Mouse (Mus musculus) ES-CJ7 (cell line): ENCODE results near the gene Maats1.
"Not testable (repeated sequence)": the region's sequence is repeated elsewhere in the genome, so short reads cannot be mapped to it uniquely, and the experiment has no call there.

Source experiments
- DNase-seq: peaks from one replicate; pipeline ENCODE4 v3.0.0; 2011; ENCODE audit warnings: low read depth, low spot score

Maats1 gene

DNA sequence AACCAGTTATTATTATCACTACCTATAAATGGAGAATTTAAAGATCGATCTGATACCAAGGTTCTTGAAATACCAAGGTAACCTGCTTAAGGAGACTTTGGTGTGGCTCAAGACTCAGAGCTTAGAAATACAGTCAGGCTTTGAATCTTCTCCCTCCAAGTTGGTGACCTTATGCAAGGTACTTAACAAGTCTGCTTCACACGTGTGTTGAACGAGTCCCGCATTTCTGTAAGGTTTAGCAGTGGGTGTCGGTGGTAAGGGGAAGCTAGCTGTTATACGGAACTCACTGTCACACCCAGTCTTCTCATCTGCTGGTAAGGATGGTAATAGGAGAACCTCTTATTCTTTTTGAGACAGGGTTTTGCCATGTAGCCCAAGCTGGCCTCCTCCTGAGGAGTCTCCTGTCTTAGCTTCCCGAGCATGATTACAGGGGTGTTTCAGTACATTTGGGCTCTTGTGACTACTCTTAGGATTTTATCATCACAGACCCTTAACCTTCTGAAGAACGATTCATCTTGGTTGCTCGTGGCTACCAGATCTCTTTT lies 6.3 kb upstream of the Maats1 start:
- DNase-seq: no peak

- DNase-seq: no peak
Measured at GRCm38 (mm10) chr16:38347588-38347987, 5.6 kb upstream of the Maats1 start.

- DNase-seq: peak; percentile 95
Measured at GRCm38 (mm10) chr16:38346529-38347325, 4.8 kb upstream of the Maats1 start, which contains the start of the genes Cox17 and Gm21987. Gene Cox17, plus strand, starts transcription at chr16:38346991. Gene Gm21987, plus strand, starts transcription at chr16:38347040.

- peak; percentile 81 for DNase-seq
Measured at GRCm38 (mm10) chr16:38344941-38345725, 3.2 kb upstream of the Maats1 start.

GRCm38 (mm10) chr16:38338077-38338476 lies 3.9 kb downstream of the Maats1 start:
- not testable (repeated sequence) for DNase-seq

DNA sequence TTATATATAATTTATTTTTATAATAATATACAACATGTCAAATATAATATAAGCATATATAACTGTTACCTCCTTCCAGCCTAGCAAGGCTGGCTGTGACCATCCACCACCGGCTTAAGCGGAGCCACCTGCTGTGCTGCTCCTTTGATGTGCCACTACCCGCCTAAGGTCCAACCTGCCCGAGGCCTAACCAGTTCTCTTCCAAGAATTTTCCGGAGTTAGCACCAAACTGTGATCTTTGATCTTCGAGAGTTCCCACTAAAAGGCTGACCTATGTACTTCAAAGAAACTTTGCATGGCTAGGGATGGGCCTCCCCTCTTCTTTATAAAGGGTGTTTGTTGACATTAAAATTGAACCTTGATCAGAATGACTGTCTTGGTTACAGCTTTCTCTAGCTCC lies 7.5 kb downstream of the Maats1 start:
- DNase-seq: no peak

- no peak for DNase-seq
Measured at GRCm38 (mm10) chr16:38329340-38329739, 12.6 kb downstream of the Maats1 start.

- no peak for DNase-seq
Measured at GRCm38 (mm10) chr16:38326778-38327397, 15.1 kb downstream of the Maats1 start.

GRCm38 (mm10) chr16:38324311-38324710 lies 17.6 kb downstream of the Maats1 start:
- peak; percentile 36 for DNase-seq

DNA sequence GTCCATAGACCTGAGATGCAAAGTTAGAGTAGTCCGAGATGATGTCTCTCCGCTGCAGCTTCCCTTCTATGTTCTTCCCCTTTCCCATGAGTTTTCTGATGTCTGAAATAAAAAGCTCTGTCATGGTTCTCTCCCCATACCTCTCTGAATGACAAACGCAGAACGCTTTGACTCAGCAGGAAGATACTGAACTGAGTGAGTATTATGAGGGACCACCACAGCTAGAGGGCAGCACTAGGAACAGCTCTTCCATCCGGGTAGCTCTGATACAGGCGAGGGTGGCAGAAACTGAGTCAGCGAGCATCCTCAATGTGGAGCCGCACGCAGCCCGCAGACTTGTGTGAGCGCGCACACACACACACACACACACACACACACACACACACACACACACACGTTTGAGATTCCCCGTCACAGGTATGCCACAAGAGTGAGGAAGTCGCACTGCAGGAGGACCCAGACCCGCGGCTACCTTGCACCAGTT lies 20.4 kb downstream of the Maats1 start:
- peak; percentile 91 for DNase-seq

DNA sequence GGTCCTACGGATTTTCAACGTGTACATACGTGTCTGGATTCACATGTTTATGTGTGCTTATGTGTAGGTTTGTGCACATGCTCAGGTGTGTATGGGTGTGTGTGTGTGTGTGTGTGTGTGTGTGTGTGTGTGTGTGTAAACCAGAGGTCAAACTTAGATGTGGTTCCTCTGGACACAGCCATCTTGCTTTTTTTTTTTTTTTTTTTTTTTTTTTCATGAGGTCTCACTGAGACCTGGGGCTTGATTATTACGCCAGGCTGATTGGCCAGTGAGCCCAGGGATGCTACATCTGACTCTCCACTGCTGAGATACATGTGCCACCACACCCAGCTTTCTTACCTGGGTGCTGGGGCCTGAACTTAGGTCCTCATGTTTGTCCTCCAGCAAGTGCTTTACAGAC lies 22.9 kb downstream of the Maats1 start:
- no peak for DNase-seq

DNA sequence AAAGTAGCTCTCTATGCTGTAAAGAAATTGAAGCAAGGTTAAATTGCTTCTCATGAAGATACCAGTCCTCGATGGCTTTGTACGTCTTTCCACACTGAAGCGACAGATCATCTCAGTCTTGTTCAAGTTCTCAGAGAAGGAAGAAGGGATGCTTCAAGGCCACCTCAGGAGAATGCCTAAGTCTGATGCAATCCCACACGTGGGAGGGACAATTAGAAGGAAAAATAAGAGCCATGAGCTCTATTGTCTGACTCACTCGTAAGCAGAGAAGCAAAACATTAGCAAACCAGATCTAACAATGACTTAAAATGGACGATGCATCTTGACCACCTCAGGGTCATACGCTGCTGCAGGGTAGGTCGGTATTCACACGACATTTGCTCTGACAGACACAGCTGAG lies 23.5 kb downstream of the Maats1 start:
- no peak for DNase-seq

DNA sequence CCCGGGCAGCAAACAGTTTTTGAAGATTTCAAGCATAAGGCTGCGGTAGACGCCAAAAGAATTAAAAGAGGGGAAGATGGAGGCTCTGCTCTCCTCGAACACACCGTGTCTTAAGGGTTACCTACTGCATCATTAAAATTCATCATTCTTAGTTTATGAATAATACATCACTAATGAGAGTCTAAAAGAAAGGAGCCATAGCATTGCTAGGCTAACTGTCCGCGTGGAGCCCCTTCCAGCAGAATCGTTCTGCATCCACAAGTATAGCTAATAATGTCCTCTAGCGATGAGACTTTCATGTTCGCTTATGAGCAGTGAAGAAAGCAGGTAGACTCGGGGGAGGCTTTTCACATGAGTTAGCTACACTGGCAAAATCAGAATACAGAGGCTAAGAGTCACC lies 33.7 kb downstream of the Maats1 start:
- no peak for DNase-seq

DNA sequence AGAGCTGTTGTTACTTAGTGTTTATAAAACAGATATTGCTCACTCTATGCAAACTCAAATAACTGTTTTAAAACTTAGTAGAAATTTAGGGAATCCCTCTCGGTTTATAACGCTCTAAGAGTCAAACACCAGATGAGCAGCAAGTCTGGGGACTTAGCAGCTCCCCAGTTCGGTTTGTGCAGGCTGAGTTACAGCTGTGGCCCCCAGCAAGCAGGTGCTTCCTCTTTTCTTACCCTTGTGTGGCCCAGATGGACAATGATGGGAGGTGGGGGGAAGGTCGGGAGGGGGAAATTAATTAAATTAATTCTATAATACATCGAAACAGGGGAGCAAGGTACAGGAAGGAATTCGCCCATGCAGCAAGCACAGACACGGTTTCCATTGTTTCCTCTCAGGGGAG lies 34.3 kb downstream of the Maats1 start:
- DNase-seq: no peak

- peak; percentile 10 for DNase-seq
Measured at GRCm38 (mm10) chr16:38307221-38307605, 34.7 kb downstream of the Maats1 start.

DNA sequence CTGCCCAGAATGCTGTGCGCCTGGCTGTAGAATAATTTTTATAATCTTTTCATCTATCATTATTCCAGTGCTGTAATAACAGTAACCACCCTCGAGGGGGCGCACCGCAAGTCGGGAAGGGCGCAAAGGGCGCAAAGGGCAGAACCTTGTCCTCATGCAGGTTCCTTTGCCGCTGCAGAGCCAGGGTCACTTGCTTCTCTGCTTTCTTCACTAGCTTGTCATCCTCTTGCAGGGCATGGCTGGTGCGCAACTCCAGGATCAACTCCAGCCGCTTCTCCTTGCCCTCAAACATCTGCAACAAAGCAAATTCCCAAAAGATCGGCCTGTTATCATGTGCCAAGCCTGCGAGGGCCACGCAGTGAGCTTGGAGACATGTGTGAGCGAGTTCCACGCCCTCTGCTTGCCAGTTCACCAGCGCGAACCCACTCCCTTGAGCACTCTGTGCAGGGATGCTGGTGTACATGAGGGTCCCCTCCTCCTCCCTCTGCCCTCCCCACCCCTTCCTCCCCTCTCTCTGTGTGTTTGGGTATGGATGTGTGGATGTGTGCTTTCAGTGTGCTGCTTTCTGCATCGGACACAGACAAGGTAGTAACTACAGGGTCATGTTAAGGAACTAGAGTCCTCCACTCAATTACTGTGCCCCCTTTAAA lies 35.2 kb downstream of the Maats1 start:
- DNase-seq: peak; percentile 55

GRCm38 (mm10) chr16:38304460-38305194 lies 37.3 kb downstream of the Maats1 start:
- DNase-seq: peak; percentile 82

- no peak for DNase-seq
Measured at GRCm38 (mm10) chr16:38302367-38302766, 39.6 kb downstream of the Maats1 start.

DNA sequence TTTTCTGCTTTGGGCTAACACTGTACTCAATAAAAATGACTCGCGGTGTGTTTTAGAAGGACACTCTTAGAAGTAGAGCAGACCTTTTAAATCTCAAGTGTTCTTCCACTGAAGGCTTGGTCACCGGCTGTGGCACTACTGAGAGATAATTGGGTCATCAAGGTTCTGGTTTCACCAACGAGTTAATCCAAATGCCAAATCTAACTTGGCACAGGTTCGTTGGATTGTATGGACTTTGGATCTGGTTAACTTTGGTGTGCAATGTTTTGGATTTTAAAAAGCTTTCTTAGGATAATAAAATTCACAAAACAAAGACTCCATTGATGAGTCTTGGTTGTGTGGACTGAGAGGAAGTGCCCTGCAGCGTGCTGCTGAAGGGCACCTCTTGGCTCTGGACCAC lies 43.5 kb downstream of the Maats1 start:
- no peak for DNase-seq

DNA sequence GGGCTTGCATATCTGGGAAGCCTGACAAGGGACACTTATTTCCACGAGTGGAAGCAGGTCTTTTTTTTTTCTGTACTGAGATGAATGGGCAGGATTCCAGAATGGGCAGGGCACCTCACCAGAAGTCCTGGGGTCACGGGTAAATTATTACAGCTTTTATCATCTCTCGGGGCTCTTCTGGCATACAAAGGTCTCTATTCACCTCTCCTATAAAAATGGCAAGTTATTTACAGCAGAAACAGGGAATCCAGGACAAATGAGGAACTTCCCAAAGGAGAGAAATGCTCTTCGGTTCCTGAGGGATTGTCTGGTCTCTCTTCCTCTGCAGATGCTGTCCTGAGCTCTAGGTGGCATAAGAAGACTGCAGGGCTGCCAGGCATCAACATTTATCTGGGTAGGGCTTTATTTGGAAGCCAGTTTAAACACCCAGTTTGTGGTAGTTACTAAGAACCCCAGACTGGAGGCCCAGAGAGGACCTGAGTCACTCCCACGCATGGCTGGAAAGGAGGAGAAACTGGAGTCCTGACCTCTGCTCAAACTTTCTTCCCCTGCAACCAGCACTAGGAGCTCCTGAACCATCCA lies 46.5 kb downstream of the Maats1 start:
- peak; percentile 22 for DNase-seq
